Mouse (Mus musculus) C2C12 (cell line): Measurements from ENCODE around the gene Mbnl2. TPM values are rescaled to one million over a fixed set of nuclear protein-coding genes. Genes with fewer than 3 reads are reported as not detected.

Experiments
- H3K27me3 ChIP-seq: one replicate; pipeline ENCODE4 v1.6.1; 2011; ENCODE audit not compliant: control insufficient read depth, insufficient read depth, insufficient read length
- H3K36me3 ChIP-seq: one replicate; pipeline ENCODE4 v1.6.1; 2011; ENCODE audit not compliant: control insufficient read depth, insufficient read depth
- H3K4me3 ChIP-seq: one replicate; pipeline ENCODE4 v1.5.1; 2011; ENCODE audit warnings: mild to moderate bottlenecking, control low read depth; ENCODE audit not compliant: poor library complexity, insufficient read depth, severe bottlenecking
- H3K79me2 ChIP-seq: one replicate; pipeline ENCODE4 v1.6.1; 2011; ENCODE audit not compliant: control insufficient read depth, insufficient read depth
- H3K79me3 ChIP-seq: one replicate; pipeline ENCODE4 v1.6.1; 2011; ENCODE audit warnings: low read depth, control low read depth
- H3ac ChIP-seq: one replicate; pipeline ENCODE3; 2011; ENCODE audit warnings: low read depth; ENCODE audit not compliant: control insufficient read depth, insufficient read length
- CEBPB ChIP-seq: IDR thresholded peaks from one replicate; pipeline ENCODE4 v1.6.1; 2011; ENCODE audit warnings: low read depth, mild to moderate bottlenecking, control low read depth, moderate library complexity
- CTCF ChIP-seq: IDR thresholded peaks from one replicate; pipeline ENCODE4 v1.5.1; 2011; ENCODE audit not compliant: control insufficient read depth, insufficient read depth, insufficient read length
- FOSL1 ChIP-seq: IDR thresholded peaks from one replicate; pipeline ENCODE4 v1.8.0; 2011; ENCODE audit warnings: mild to moderate bottlenecking, low read length; ENCODE audit not compliant: poor library complexity, insufficient read depth, severe bottlenecking
- MAX ChIP-seq: IDR thresholded peaks from one replicate; pipeline ENCODE4 v1.6.1; 2011; ENCODE audit warnings: mild to moderate bottlenecking, control low read depth
- MYOD1 ChIP-seq: IDR thresholded peaks from one replicate; pipeline ENCODE4 v1.6.1; 2011; ENCODE audit warnings: low read depth; ENCODE audit not compliant: control insufficient read depth, insufficient read length
- MYOG ChIP-seq: IDR thresholded peaks from one replicate; pipeline ENCODE4 v1.6.1; 2011; ENCODE audit not compliant: control insufficient read depth, insufficient read length; ENCODE audit errors: extremely low read depth
- USF1 ChIP-seq: IDR thresholded peaks from one replicate; pipeline ENCODE4 v1.6.1; 2011; ENCODE audit warnings: low read depth, mild to moderate bottlenecking, control low read depth, moderate library complexity
- polyA plus RNA-seq: library from polyadenylated mRNA; unstranded; fragments of >200 nt; fragmentation: generic; extraction: Trizol; gene quantifications from one replicate; pipeline ENCODE4 v1.2.1, GENCODE M21; 2012; ENCODE audit warnings: missing spikeins

The Mbnl2 gene
- polyA plus RNA-seq, 1 experiment: 42.1 TPM

- Histone ChIP-seq H3K4me3 (no peak overlapping the region), H3K27me3 (no peaks in the 10 kb centered on the region), H3ac (no peak overlapping the region), H3K79me2 (no peaks in the 10 kb centered on the region), H3K79me3 (no peaks in the 10 kb centered on the region), H3K36me3 (no peaks in the 10 kb centered on the region)
- TF ChIP-seq MYOD1 (no peak), FOSL1 (no peak), MYOG (no peak), CEBPB (no peak), CTCF (no peak), USF1 (no peak), MAX (no peak)
These were observed 188.7 kb downstream of the Mbnl2 start for GRCm38 (mm10) chr14:120463938-120464727.

- no peak for TF ChIP-seq USF1
- Histone ChIP-seq H3K4me3 (no peak overlapping the region), H3ac (no peak overlapping the region), H3K27me3 (no peaks in the 10 kb centered on the region), H3K79me3 (no peaks in the 10 kb centered on the region), H3K79me2 (no peaks in the 10 kb centered on the region), H3K36me3 (no peaks in the 10 kb centered on the region)
These were observed 191.3 kb downstream of the Mbnl2 start for GRCm38 (mm10) chr14:120466816-120467215.

- Histone ChIP-seq H3K79me2 (no peaks in the 10 kb centered on the region), H3K4me3 (no peak overlapping the region), H3K36me3 (no peaks in the 10 kb centered on the region), H3K27me3 (no peaks in the 10 kb centered on the region), H3K79me3 (no peaks in the 10 kb centered on the region), H3ac (no peak overlapping the region)
- TF ChIP-seq MAX (no peak), USF1 (no peak), CTCF (no peak), FOSL1 (peak; percentile 3), MYOG (no peak), MYOD1 (peak; percentile 65), CEBPB (no peak)
These were observed 193.8 kb downstream of the Mbnl2 start for GRCm38 (mm10) chr14:120469126-120469790.

- no peaks in the 10 kb centered on the region for H3K27me3 ChIP-seq
- H3K36me3 ChIP-seq: no peaks in the 10 kb centered on the region
- H3K79me3 ChIP-seq: peaks cover 24% of the 10 kb centered on the region
- H3K79me2 ChIP-seq: peaks cover 28% of the 10 kb centered on the region
- no peak overlapping the region for H3K4me3 ChIP-seq
- no peak overlapping the region for H3ac ChIP-seq
- TF ChIP-seq MYOD1 (no peak), CEBPB (no peak), USF1 (no peak), MYOG (no peak), CTCF (no peak), MAX (no peak), FOSL1 (no peak)
These were observed 200.8 kb downstream of the Mbnl2 start for GRCm38 (mm10) chr14:120476186-120476697.

GRCm38 (mm10) chr14:120477288-120477981, 202.0 kb downstream of the Mbnl2 start:
- TF ChIP-seq CTCF: no peak
- TF ChIP-seq MYOG: no peak
- TF ChIP-seq USF1: no peak
- no peak for TF ChIP-seq MYOD1
- no peak for TF ChIP-seq MAX
- no peak for TF ChIP-seq CEBPB
- Histone ChIP-seq H3K36me3 (peaks cover 2% of the 10 kb centered on the region), H3K4me3 (peak overlapping the region; percentile 71)

More at GRCm38 (mm10) chr14:120477288-120477981, 202.0 kb downstream of the Mbnl2 start:
- peaks cover 39% of the 10 kb centered on the region for H3K79me2 ChIP-seq
- peaks cover 36% of the 10 kb centered on the region for H3K79me3 ChIP-seq
- H3ac ChIP-seq: peak overlapping the region; percentile 89
- H3K27me3 ChIP-seq: no peaks in the 10 kb centered on the region
